Mouse (Mus musculus) small intestine, adult 2 months (tissue): ENCODE measurements around the gene Spata21. TPM values are rescaled to one million over a fixed set of nuclear protein-coding genes. Genes with fewer than 3 reads are reported as not detected.
A peak's percentile ranks its signal among the peaks of the same experiment; 100 is the strongest.

Experiments used
- H3K27ac ChIP-seq: fragments of 200-500 bp; 2 replicates; pipeline ENCODE4 v1.5.1; 2012; ENCODE audit warnings: low read depth, low read length, control low read depth, inconsistent platforms; ENCODE audit not compliant: insufficient read depth
- H3K27me3 ChIP-seq: fragments of 200-500 bp; 2 replicates; pipeline ENCODE4 v1.6.1; 2012; ENCODE audit warnings: mild to moderate bottlenecking, moderate library complexity, low read length, inconsistent platforms; ENCODE audit not compliant: control insufficient read depth, insufficient read depth
- H3K36me3 ChIP-seq: fragments of 200-500 bp; 2 replicates; pipeline ENCODE4 v1.6.1; 2012; ENCODE audit warnings: mild to moderate bottlenecking, low read length, control low read depth, inconsistent platforms; ENCODE audit not compliant: control insufficient read depth, insufficient read depth
- H3K4me1 ChIP-seq: fragments of 200-500 bp; 2 replicates; pipeline ENCODE4 v1.6.1; 2012; ENCODE audit warnings: low read length, inconsistent platforms, mixed read lengths; ENCODE audit not compliant: control insufficient read depth, insufficient read depth, insufficient read length
- H3K4me3 ChIP-seq: fragments of 200-500 bp; 2 replicates; pipeline ENCODE4 v1.5.1; 2012; ENCODE audit warnings: low read depth, mild to moderate bottlenecking, control low read depth, inconsistent platforms, low read length, moderate library complexity
- CTCF ChIP-seq: fragments of 200-500 bp; IDR thresholded peaks from 2 replicates; pipeline ENCODE4 v1.5.1; 2012; ENCODE audit warnings: low read depth, mild to moderate bottlenecking, control low read depth, inconsistent platforms, low read length, moderate library complexity, mixed read lengths; ENCODE audit not compliant: insufficient replicate concordance, insufficient read length; ENCODE audit errors: extremely low read depth
- POLR2A ChIP-seq: fragments of 200-500 bp; IDR thresholded peaks from 2 replicates; pipeline ENCODE4 v1.6.1; 2012; ENCODE audit warnings: low read depth, mild to moderate bottlenecking, control low read depth, inconsistent platforms, low read length, moderate library complexity
- WGBS: fragments of 180-500 bp; shearing (Covaris S2); methylation state at CpG from one replicate; pipeline ENCODE4 v1.1.7; 2018; 5-methylcytosine and 5-hydroxymethylcytosine counted together
- polyA plus RNA-seq: library from polyadenylated mRNA; depleted of rRNA; stranded (reverse); fragments of >200 nt; gene quantifications from 2 replicates; pipeline ENCODE4 v1.2.3, GENCODE M21; 2012; rRNA removed

Spata21 gene
- polyA plus RNA-seq, 1 experiment: not detected

GRCm38 (mm10) chr4:141159666-141160065 lies 71.5 kb downstream of the Spata21 start:
- H3K4me3 ChIP-seq: no peak overlapping the region
- H3K27me3 ChIP-seq: no peaks in the 10 kb centered on the region
- peaks cover 32% of the 10 kb centered on the region for H3K4me1 ChIP-seq
- TF ChIP-seq CTCF (no peak), POLR2A (no peak)
- H3K36me3 ChIP-seq: no peaks in the 10 kb centered on the region
- 18% methylated on average over 5 of the region's 5 CpGs for WGBS
- H3K27ac ChIP-seq: peak overlapping the region; percentile 89

- TF ChIP-seq CTCF (no peak), POLR2A (no peak)
- no peak overlapping the region; the same call in 1 of the 2 replicates for H3K27ac ChIP-seq
- 61% methylated on average over 4 of the region's 4 CpGs for WGBS
Observed at GRCm38 (mm10) chr4:141160193-141160592, 72.1 kb downstream of the Spata21 start.

GRCm38 (mm10) chr4:141161699-141162208 lies 73.6 kb downstream of the Spata21 start:
- 53% methylated on average over 6 of the region's 6 CpGs for WGBS
- TF ChIP-seq CTCF (no peak), POLR2A (no peak)

More at GRCm38 (mm10) chr4:141160193-141160592, 72.1 kb downstream of the Spata21 start:
- Histone ChIP-seq H3K4me3 (no peak overlapping the region), H3K4me1 (peaks cover 32% of the 10 kb centered on the region), H3K36me3 (no peaks in the 10 kb centered on the region), H3K27me3 (no peaks in the 10 kb centered on the region)

More at GRCm38 (mm10) chr4:141161699-141162208, 73.6 kb downstream of the Spata21 start:
- Histone ChIP-seq H3K27me3 (no peaks in the 10 kb centered on the region), H3K4me1 (peaks cover 35% of the 10 kb centered on the region), H3K4me3 (no peak overlapping the region), H3K36me3 (no peaks in the 10 kb centered on the region), H3K27ac (no peak overlapping the region)

Other genes starting within 250 kb of the Spata21 start
- 0.04 TPM in 1 of 2 replicates, not detected in the other for gene Padi1, start 242.6 kb upstream of the Spata21 start, polyA plus RNA-seq
- 2.3 and 5.3 TPM in 2 replicates for gene Padi2, start 182.0 kb upstream of the Spata21 start, polyA plus RNA-seq
- gene Sdhb, start 127.1 kb upstream of the Spata21 start, polyA plus RNA-seq: 304 and 515 TPM in 2 replicates
- 63.0 and 76.6 TPM in 2 replicates for gene Atp13a2, start 101.5 kb upstream of the Spata21 start, polyA plus RNA-seq
- gene Mfap2, start 77.9 kb upstream of the Spata21 start, polyA plus RNA-seq: 8.8 and 13.7 TPM in 2 replicates
- gene Crocc, start 27.8 kb upstream of the Spata21 start, polyA plus RNA-seq: 4.7 and 7.3 TPM in 2 replicates
- 28.2 and 68.9 TPM in 2 replicates for gene Necap2, start 10.0 kb upstream of the Spata21 start, polyA plus RNA-seq
- 27.0 and 52.5 TPM in 2 replicates for gene Szrd1, start 51.4 kb downstream of the Spata21 start, polyA plus RNA-seq
- 6.6 and 13.1 TPM in 2 replicates for gene Fbxo42, start 59.6 kb downstream of the Spata21 start, polyA plus RNA-seq
- 0.51 and 0.81 TPM in 2 replicates for gene Rsg1, start 125.6 kb downstream of the Spata21 start, polyA plus RNA-seq
- 29.3 and 48.8 TPM in 2 replicates for gene Arhgef19, start 151.2 kb downstream of the Spata21 start, polyA plus RNA-seq
- 28.3 and 86.3 TPM in 2 replicates for gene Epha2, start 212.9 kb downstream of the Spata21 start, polyA plus RNA-seq